Comparison of ENCODE assay signal across 10 mouse cellular contexts in the genomic region with DNA sequence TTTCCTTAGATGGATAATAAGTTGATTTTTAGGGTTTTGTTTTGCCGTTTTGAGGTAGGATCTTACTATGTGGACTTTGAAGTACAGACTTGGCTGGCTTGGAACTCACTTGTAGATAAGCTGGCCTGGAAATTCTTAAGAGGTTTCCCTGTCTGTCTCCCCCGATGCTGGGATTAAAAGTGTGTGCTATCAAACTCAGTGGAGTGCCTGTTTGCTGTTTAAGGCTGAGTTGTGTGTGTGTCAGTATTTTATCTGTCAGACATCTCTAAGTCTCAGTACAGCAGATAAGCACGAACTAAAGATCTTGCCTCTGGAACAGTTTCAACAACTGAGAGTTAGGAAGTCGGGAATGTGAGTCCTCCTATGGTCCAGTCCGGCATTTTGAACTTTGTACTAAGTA. TPM values are rescaled to one million over a fixed set of nuclear protein-coding genes. Genes with fewer than 3 reads are reported as not detected.
DNase-seq lines count a peak whose midpoint lies in the region; ATAC-seq and TF ChIP-seq lines count a peak whose summit lies in the region.
"Had no signal": no experiment of that assay in that cellular context is flagged by ENCODE, and none has a peak within 500 bp of the region (broad histone marks: within the 10 kb centered on the region; RNA-seq: fewer than 3 reads in every experiment).

No protein-coding gene starts in this region.

- 2% methylated on average over 5 of the region's 5 CpGs for WGBS in heart, postnatal 0 days
- WGBS in hindbrain, postnatal 0 days: 14% methylated on average over 5 of the region's 5 CpGs
- WGBS in midbrain, embryonic 14.5 days: 28% methylated on average over 5 of the region's 5 CpGs

- no peak for ATAC-seq in heart, postnatal 0 days (ENCODE audit: insufficient read depth, low read depth)
- ATAC-seq in hindbrain, postnatal 0 days: no peak
- no peak for ATAC-seq in midbrain, embryonic 14.5 days (ENCODE audit: low FRiP score, low TSS enrichment)
- ATAC-seq: activated CD4-positive, CD25-positive, alpha-beta regulatory T cell, adult 4 months had no signal

- peak overlapping the region; percentile 100 for H3K9ac ChIP-seq in heart, postnatal 0 days (replicated peaks; ENCODE audit: low read depth, low read length)
- H3K9ac ChIP-seq in hindbrain, postnatal 0 days (replicated peaks; ENCODE audit: low read length): peak overlapping the region; percentile 92
- H3K9ac ChIP-seq in midbrain, embryonic 14.5 days (replicated peaks; ENCODE audit: low read length): peak overlapping the region; percentile 98; the same call in 1 of the 2 replicates

- intact Hi-C loops in heart, postnatal 36 days (cut with DNase I): no loop called here
- intact Hi-C loops in left cerebral cortex, postnatal 36 days (cut with DNase I): no loop called here

- no peaks in the 10 kb centered on the region for H3K9me3 ChIP-seq in heart, postnatal 0 days (replicated peaks; ENCODE audit: control insufficient read depth, low read length)
- no peaks in the 10 kb centered on the region for H3K9me3 ChIP-seq in hindbrain, postnatal 0 days (ENCODE audit: low read length)
- no peaks in the 10 kb centered on the region for H3K9me3 ChIP-seq in midbrain, embryonic 14.5 days (ENCODE audit: control insufficient read depth, low read length)

- peak overlapping the region; percentile 100 for H3K27ac ChIP-seq in heart, postnatal 0 days (ENCODE audit: low read depth)
- H3K27ac ChIP-seq in bone marrow macrophage, adult 2 months (ENCODE audit: insufficient read depth, low read depth, low read length): no peak overlapping the region
- no peak overlapping the region for H3K27ac ChIP-seq in hindbrain, postnatal 0 days
- no peak overlapping the region for H3K27ac ChIP-seq in midbrain, embryonic 14.5 days (replicated peaks; ENCODE audit: low read depth, low read length)

- H3K4me2 ChIP-seq in heart, postnatal 0 days (ENCODE audit: low read depth, low read length): peak overlapping the region; percentile 74
- H3K4me2 ChIP-seq in hindbrain, postnatal 0 days (ENCODE audit: low read depth, low read length): peak overlapping the region; percentile 89
- H3K4me2 ChIP-seq in midbrain, embryonic 14.5 days (ENCODE audit: low read length): peak overlapping the region; percentile 84

- H3K36me3 ChIP-seq in heart, postnatal 0 days (replicated peaks; ENCODE audit: control insufficient read depth, insufficient read depth, low read length): no peaks in the 10 kb centered on the region
- no peaks in the 10 kb centered on the region for H3K36me3 ChIP-seq in hindbrain, postnatal 0 days (ENCODE audit: insufficient read depth, low read length)
- H3K36me3 ChIP-seq in midbrain, embryonic 14.5 days (ENCODE audit: control insufficient read depth, insufficient read depth, low read length): no peaks in the 10 kb centered on the region

- TF ChIP-seq POLR2A in bone marrow macrophage, adult 2 months (IDR thresholded peaks at IDR 0.05; ENCODE audit: borderline replicate concordance, low read depth, low read length): no peak

- peak overlapping the region; percentile 100 for H3K4me3 ChIP-seq in heart, postnatal 0 days (ENCODE audit: low read depth, low read length)
- peak overlapping the region; percentile 26; the same call in 1 of the 2 replicates for H3K4me3 ChIP-seq in bone marrow macrophage, adult 2 months (ENCODE audit: insufficient read depth, low read length)
- peak overlapping the region; percentile 88 for H3K4me3 ChIP-seq in hindbrain, postnatal 0 days (ENCODE audit: low read length)
- peak overlapping the region; percentile 88 for H3K4me3 ChIP-seq in midbrain, embryonic 14.5 days (replicated peaks; ENCODE audit: low read depth, low read length)

- DNase-seq in heart, postnatal 0 days (ENCODE audit: low spot score): peak; percentile 46
- DNase-seq in heart, postnatal 36 days: no peak
- no peak for DNase-seq in hindbrain, postnatal 0 days (ENCODE audit: low spot score)
- DNase-seq in midbrain, embryonic 14.5 days: no peak
- no peak for DNase-seq in left cerebral cortex, adult 18-20 months (ENCODE audit: low spot score in 2 of 2)
- no peak for DNase-seq in left cerebral cortex, postnatal 36 days (ENCODE audit: low spot score in 2 of 2)
- DNase-seq in cerebellum, adult 8-10 months: no peak
- DNase-seq: right cerebral cortex, postnatal 4 days had no signal

- H3K27me3 ChIP-seq in heart, postnatal 0 days (ENCODE audit: control insufficient read depth, insufficient read depth, low read length): no peaks in the 10 kb centered on the region
- no peaks in the 10 kb centered on the region for H3K27me3 ChIP-seq in hindbrain, postnatal 0 days (ENCODE audit: insufficient read depth, low read length)
- H3K27me3 ChIP-seq in midbrain, embryonic 14.5 days (ENCODE audit: control insufficient read depth, insufficient read depth, low read length): no peaks in the 10 kb centered on the region

- peaks cover 53% of the 10 kb centered on the region for H3K4me1 ChIP-seq in heart, postnatal 0 days (ENCODE audit: control insufficient read depth, insufficient read depth)
- peaks cover 23% of the 10 kb centered on the region for H3K4me1 ChIP-seq in bone marrow macrophage, adult 2 months (ENCODE audit: control insufficient read depth, insufficient read depth, low read length)
- peaks cover 7% of the 10 kb centered on the region; the same call in 1 of the 2 replicates for H3K4me1 ChIP-seq in hindbrain, postnatal 0 days (ENCODE audit: insufficient read depth, low read length)
- H3K4me1 ChIP-seq in midbrain, embryonic 14.5 days (ENCODE audit: control insufficient read depth, insufficient read depth, low read length): peaks cover 30% of the 10 kb centered on the region

- no peak for TF ChIP-seq CTCF in heart, postnatal 0 days (IDR thresholded peaks at IDR 0.05; ENCODE audit: low read depth)
- no peak for TF ChIP-seq CTCF in bone marrow macrophage, adult 2 months (IDR thresholded peaks at IDR 0.05; ENCODE audit: low read depth, low read length)
- TF ChIP-seq CTCF in hindbrain, postnatal 0 days (IDR thresholded peaks at IDR 0.05; ENCODE audit: low read depth): no peak

- no peak for TF ChIP-seq EP300 in heart, postnatal 0 days (IDR thresholded peaks at IDR 0.05; ENCODE audit: low read depth)

RNA-seq across cellular contexts. Expression of gene Usp47, which starts 1.6 kb away (rescaled TPM):
- 44.0 and 58.0 TPM in 2 replicates for total RNA-seq in heart, postnatal 0 days (2014; rRNA removed; ENCODE audit: low replicate concordance)
- polyA plus RNA-seq in heart, postnatal 0 days (2015; fragmentation: Nextera tagmentation; extraction: Ambion mirVana): 34.1 and 39.6 TPM in 2 replicates
- 10 to 100 TPM; 80.2 to 81.2 TPM for total RNA-seq in heart, postnatal 36 days (2021)
- 36.2 and 39.2 TPM in 2 replicates for polyA plus RNA-seq in bone marrow macrophage, adult 2 months (2012; ENCODE audit: insufficient read depth, insufficient read length, missing spikeins)
- total RNA-seq in hindbrain, postnatal 0 days (2014; rRNA removed): 55.7 and 70.5 TPM in 2 replicates
- polyA plus RNA-seq in hindbrain, postnatal 0 days (2015; fragmentation: Nextera tagmentation; extraction: Ambion mirVana): 44.9 and 45.5 TPM in 2 replicates
- 57.9 and 106 TPM in 2 replicates for polyA plus RNA-seq in midbrain, embryonic 14.5 days (2014; fragmentation: Nextera tagmentation; extraction: Ambion mirVana)
- total RNA-seq in left cerebral cortex, adult 18-20 months (2021): 10 to 100 TPM; 67.6 to 68.3 TPM
- total RNA-seq in left cerebral cortex, postnatal 36 days (2021): 10 to 100 TPM; 63.3 to 67.4 TPM

Comparison
In these comparisons a context has a peak if more than half of its experiments do, and no peak if none do; other contexts are left out.
1. H3K4me3 ChIP-seq: peak in every context shown above with its lines; median percentile 100 in heart, postnatal 0 days; 88 in hindbrain, postnatal 0 days; 88 in midbrain, embryonic 14.5 days; 26 in bone marrow macrophage, adult 2 months.